Comparison of ENCODE assay signal across 11 mouse cellular contexts in the genomic region with DNA sequence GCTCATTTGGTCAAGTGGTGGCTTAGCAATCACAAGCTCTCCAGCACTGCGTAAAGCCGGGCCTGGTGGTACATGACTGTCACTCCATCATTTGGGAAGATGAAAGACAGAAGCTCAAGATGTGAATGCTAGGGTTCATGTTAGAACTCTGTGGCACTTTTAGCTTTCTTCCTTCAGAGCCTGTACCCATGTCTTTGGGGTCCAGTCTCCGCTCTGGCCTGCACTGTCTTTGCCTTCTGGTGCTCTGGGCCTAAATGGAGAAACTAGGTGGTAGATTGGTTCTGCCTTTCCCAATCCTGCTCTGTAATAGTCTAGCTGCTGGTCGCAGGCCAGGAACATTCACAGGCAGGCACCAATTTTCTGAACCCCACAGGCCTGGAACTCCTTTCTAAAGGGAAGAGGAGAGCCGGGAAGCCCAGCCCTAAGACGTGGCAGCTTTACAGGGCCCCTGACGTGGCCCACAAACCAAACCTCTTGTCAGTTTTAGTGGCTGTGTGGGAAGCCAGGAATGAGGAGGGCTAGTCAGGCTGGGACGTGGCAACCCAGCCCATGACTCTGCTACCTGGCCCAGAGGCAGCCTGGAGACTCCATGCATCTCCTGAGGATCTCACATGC. TPM values are rescaled to one million over a fixed set of nuclear protein-coding genes. Genes with fewer than 3 reads are reported as not detected.
A peak's percentile ranks its signal among the peaks of the same experiment; 100 is the strongest.
DNase-seq lines count a peak whose midpoint lies in the region; ATAC-seq lines count a peak whose summit lies in the region.
"Had no signal": no experiment of that assay in that cellular context is flagged by ENCODE, and none has a peak within 500 bp of the region (broad histone marks: within the 10 kb centered on the region; RNA-seq: fewer than 3 reads in every experiment).

No protein-coding gene starts in this region.

- 0 out of 2 replicates have a peak overlapping the region, but pooled peaks have one; percentile 18 for H3K9ac ChIP-seq in limb, embryonic 12.5 days (replicated peaks)
- H3K9ac ChIP-seq in limb, embryonic 13.5 days: no peak overlapping the region; the same call in 1 of the 2 replicates

- peaks cover 53% of the 10 kb centered on the region for H3K4me1 ChIP-seq in limb, embryonic 12.5 days (replicated peaks)
- H3K4me1 ChIP-seq in limb, embryonic 10.5 days: peaks cover 26% of the 10 kb centered on the region
- H3K4me1 ChIP-seq in brown adipose tissue, adult 24 weeks (ENCODE audit: control insufficient read depth, insufficient read depth, insufficient read length, low read length): peaks cover 21% of the 10 kb centered on the region
- H3K4me1 ChIP-seq in limb, embryonic 13.5 days: peaks cover 58% of the 10 kb centered on the region

- no peaks in the 10 kb centered on the region for H3K9me3 ChIP-seq in limb, embryonic 12.5 days
- H3K9me3 ChIP-seq in limb, embryonic 10.5 days (replicated peaks): no peaks in the 10 kb centered on the region
- no peaks in the 10 kb centered on the region for H3K9me3 ChIP-seq in limb, embryonic 13.5 days

- no peaks in the 10 kb centered on the region for H3K36me3 ChIP-seq in limb, embryonic 12.5 days
- no peaks in the 10 kb centered on the region for H3K36me3 ChIP-seq in limb, embryonic 10.5 days
- H3K36me3 ChIP-seq in limb, embryonic 13.5 days: no peaks in the 10 kb centered on the region

- ATAC-seq in limb, embryonic 12.5 days (ENCODE audit: insufficient number of reproducible peaks, insufficient read depth, low FRiP score, low TSS enrichment, low read depth): no peak
- no peak for ATAC-seq in limb, embryonic 13.5 days (ENCODE audit: low FRiP score, low read depth)
- ATAC-seq: forebrain, embryonic 16.5 days had no signal

- H3K4me2 ChIP-seq in limb, embryonic 12.5 days: no peak overlapping the region; the same call in 1 of the 2 replicates
- no peak overlapping the region for H3K4me2 ChIP-seq in limb, embryonic 13.5 days (replicated peaks)

- peak overlapping the region; percentile 92 for H3K27ac ChIP-seq in limb, embryonic 12.5 days
- no peak overlapping the region; the same call in 1 of the 2 replicates for H3K27ac ChIP-seq in limb, embryonic 10.5 days
- H3K27ac ChIP-seq in brown adipose tissue, adult 24 weeks (replicated peaks; ENCODE audit: low read depth, low read length): peak overlapping the region; percentile 57
- peak overlapping the region; percentile 71 for H3K27ac ChIP-seq in limb, embryonic 13.5 days

- no peak overlapping the region for H3K4me3 ChIP-seq in limb, embryonic 12.5 days (replicated peaks)
- H3K4me3 ChIP-seq in limb, embryonic 10.5 days: no peak overlapping the region
- H3K4me3 ChIP-seq in brown adipose tissue, adult 24 weeks (ENCODE audit: insufficient read depth, low read depth, low read length): no peak overlapping the region
- no peak overlapping the region for H3K4me3 ChIP-seq in limb, embryonic 13.5 days

- intact Hi-C loops in gastrocnemius, postnatal 14 days (cut with DNase I; ENCODE audit: low total_unique reads): no loop called here
- intact Hi-C loops in left cerebral cortex, postnatal 10 days (cut with DNase I): no loop called here

- no peaks in the 10 kb centered on the region; the same call in 1 of the 2 replicates for H3K27me3 ChIP-seq in limb, embryonic 12.5 days
- no peaks in the 10 kb centered on the region for H3K27me3 ChIP-seq in limb, embryonic 10.5 days (ENCODE audit: low read depth, poor library complexity, severe bottlenecking)
- no peaks in the 10 kb centered on the region for H3K27me3 ChIP-seq in limb, embryonic 13.5 days

- peak; percentile 39 for DNase-seq in gastrocnemius, postnatal 14 days
- DNase-seq in gastrocnemius, adult 18-20 months (ENCODE audit: low spot score): no peak
- DNase-seq in limb, embryonic 10.5 days (ENCODE audit: low spot score): no peak
- DNase-seq in right cerebral cortex, postnatal 25 days: no peak
- no peak for DNase-seq in left cerebral cortex, postnatal 10 days (ENCODE audit: extremely low spot score in 1 of 2, low spot score in 2 of 2)
- DNase-seq: heart, postnatal 10 days had no signal

- WGBS in limb, embryonic 12.5 days: 63% methylated on average over 8 of the region's 8 CpGs
- WGBS in limb, embryonic 10.5 days: 71% methylated on average over 8 of the region's 8 CpGs
- 60% methylated on average over 8 of the region's 8 CpGs for WGBS in limb, embryonic 13.5 days

RNA-seq across cellular contexts. Expression of a gene that starts 1.9 kb away (rescaled TPM):
- 1,000 to 10,000 TPM; 1,630 to 1,800 TPM for total RNA-seq in gastrocnemius, postnatal 14 days (2021)
- total RNA-seq in gastrocnemius, adult 18-20 months (2021): 100 to 1,000 TPM; 141 to 200 TPM
- 444 and 488 TPM in 2 replicates for polyA plus RNA-seq in limb, embryonic 12.5 days (2016; fragmentation: Nextera tagmentation; extraction: Ambion mirVana)
- polyA plus RNA-seq in limb, embryonic 10.5 days (2016; fragmentation: Nextera tagmentation; extraction: Ambion mirVana): 183 and 211 TPM in 2 replicates
- polyA plus RNA-seq in brown adipose tissue, adult 24 weeks (2012; ENCODE audit: insufficient read depth, insufficient read length, missing spikeins): 730 and 804 TPM in 2 replicates
- 1,317 and 1,385 TPM in 2 replicates for polyA plus RNA-seq in limb, embryonic 13.5 days (2015; fragmentation: Nextera tagmentation; extraction: Ambion mirVana)
- 100 to 1,000 TPM; 309 to 333 TPM for total RNA-seq in left cerebral cortex, postnatal 10 days (2021)
- total RNA-seq: megakaryocyte-erythroid progenitor cell, adult 5-6 weeks had no signal

RNA-seq across cellular contexts. Expression of a gene that starts 36.2 kb away (rescaled TPM):
- 10 to 100 TPM; 58.7 to 65.7 TPM for total RNA-seq in gastrocnemius, postnatal 14 days (2021)
- total RNA-seq in gastrocnemius, adult 18-20 months (2021): 10 to 100 TPM; 38.2 to 40.3 TPM
- polyA plus RNA-seq in limb, embryonic 12.5 days (2016; fragmentation: Nextera tagmentation; extraction: Ambion mirVana): 264 and 265 TPM in 2 replicates
- 224 and 237 TPM in 2 replicates for polyA plus RNA-seq in limb, embryonic 10.5 days (2016; fragmentation: Nextera tagmentation; extraction: Ambion mirVana)
- 386 and 509 TPM in 2 replicates for polyA plus RNA-seq in brown adipose tissue, adult 24 weeks (2012; ENCODE audit: insufficient read depth, insufficient read length, missing spikeins)
- 318 and 325 TPM in 2 replicates for polyA plus RNA-seq in limb, embryonic 13.5 days (2015; fragmentation: Nextera tagmentation; extraction: Ambion mirVana)
- 100 to 1,000 TPM; 145 TPM for total RNA-seq in left cerebral cortex, postnatal 10 days (2021)

RNA-seq across cellular contexts. Expression of a gene that starts 44.6 kb away (rescaled TPM):
- 10 to 100 TPM; 54.8 to 64.9 TPM for total RNA-seq in gastrocnemius, postnatal 14 days (2021)
- 10 to 100 TPM; 50.7 to 55.5 TPM for total RNA-seq in gastrocnemius, adult 18-20 months (2021)
- 246 and 248 TPM in 2 replicates for polyA plus RNA-seq in limb, embryonic 12.5 days (2016; fragmentation: Nextera tagmentation; extraction: Ambion mirVana)
- 267 and 279 TPM in 2 replicates for polyA plus RNA-seq in limb, embryonic 10.5 days (2016; fragmentation: Nextera tagmentation; extraction: Ambion mirVana)
- 17.0 and 19.4 TPM in 2 replicates for polyA plus RNA-seq in brown adipose tissue, adult 24 weeks (2012; ENCODE audit: insufficient read depth, insufficient read length, missing spikeins)
- polyA plus RNA-seq in limb, embryonic 13.5 days (2015; fragmentation: Nextera tagmentation; extraction: Ambion mirVana): 209 and 211 TPM in 2 replicates
- total RNA-seq in left cerebral cortex, postnatal 10 days (2021): 10 to 100 TPM; 41.5 to 41.6 TPM

Comparison
In these comparisons a context has a peak if more than half of its experiments do, and no peak if none do; other contexts are left out.
1. RNA of a gene that starts 44.6 kb away (polyA plus RNA-seq): 267 to 279 TPM in limb, embryonic 10.5 days, 246 to 248 TPM in limb, embryonic 12.5 days and 209 to 211 TPM in limb, embryonic 13.5 days; 17.0 to 19.4 TPM in brown adipose tissue, adult 24 weeks; every median in the first group is over 10 times any median in the second.